Mouse (Mus musculus) megakaryocyte progenitor cell, adult 5-6 weeks (primary cell): Measurements from ENCODE around the gene Itgb5. TPM values are rescaled to one million over a fixed set of nuclear protein-coding genes. Genes with fewer than 3 reads are reported as not detected.

Source experiments
- ATAC-seq: replicated peaks from 2 replicates; pipeline ENCODE4 v1.8.0; 2016; ENCODE audit warnings: mild to moderate bottlenecking, moderate TSS enrichment, inconsistent platforms; ENCODE audit not compliant: poor library complexity
- total RNA-seq, 2 experiments: library from RNA; stranded (forward) in 1 of 2; stranded (reverse) in 1 of 2; fragments of 157-497, 149-512 nt in 1 of 2; fragments of 200-1000 nt in 1 of 2; gene quantifications; 2 replicates each; pipeline versions ENCODE4 v1.2.3 to v1.2.4; 2015 to 2017

Gene Itgb5
- total RNA-seq, 2 experiments from 2014 or later = 4.4 to 8.5 TPM

GRCm38 (mm10) chr16:33967283-33967640, 137.8 kb downstream of the Itgb5 start:
- ATAC-seq = peak; percentile 67

GRCm38 (mm10) chr16:33979855-33980254, 150.4 kb downstream of the Itgb5 start:
- ATAC-seq = no peak

- no peak for ATAC-seq
Observed at GRCm38 (mm10) chr16:33983712-33984111, 154.2 kb downstream of the Itgb5 start.

- peak; percentile 84 for ATAC-seq
Observed at GRCm38 (mm10) chr16:33985372-33985771, 155.9 kb downstream of the Itgb5 start.

- no peak for ATAC-seq
Observed at GRCm38 (mm10) chr16:33986993-33987392, 157.5 kb downstream of the Itgb5 start.

- peak; percentile 92 for ATAC-seq
Observed at GRCm38 (mm10) chr16:33988358-33989012, 159.0 kb downstream of the Itgb5 start.

- ATAC-seq = no peak
Observed at GRCm38 (mm10) chr16:33989106-33989505, 159.6 kb downstream of the Itgb5 start.

GRCm38 (mm10) chr16:33990712-33991111, 161.2 kb downstream of the Itgb5 start:
- ATAC-seq = no peak

GRCm38 (mm10) chr16:33994321-33994720, 164.9 kb downstream of the Itgb5 start:
- no peak for ATAC-seq

GRCm38 (mm10) chr16:33995496-33995895, 166.0 kb downstream of the Itgb5 start:
- ATAC-seq = no peak

GRCm38 (mm10) chr16:33996030-33996429, 166.6 kb downstream of the Itgb5 start:
- ATAC-seq = peak; percentile 95

- no peak for ATAC-seq
Observed at GRCm38 (mm10) chr16:33998011-33998410, 168.5 kb downstream of the Itgb5 start.

Other genes starting within 250 kb of the Itgb5 start
- 23.8 and 43.2 TPM in 2 replicates for gene Heg1, start 145.3 kb upstream of the Itgb5 start, total RNA-seq (2015)
- 26.6 and 36.4 TPM in 2 replicates for gene Heg1, start 145.3 kb upstream of the Itgb5 start, total RNA-seq (2017)
- gene Muc13, start 35.6 kb upstream of the Itgb5 start, total RNA-seq (2015) = 52.3 and 76.8 TPM in 2 replicates
- gene Muc13, start 35.6 kb upstream of the Itgb5 start, total RNA-seq (2017) = 41.4 and 61.6 TPM in 2 replicates
- 61.6 and 61.9 TPM in 2 replicates for gene Umps, start 137.4 kb downstream of the Itgb5 start, total RNA-seq (2015)
- 111 and 113 TPM in 2 replicates for gene Umps, start 137.4 kb downstream of the Itgb5 start, total RNA-seq (2017)